Mouse (Mus musculus) cerebellum, adult 2 months (tissue): Measurements from ENCODE around the gene 1700006A11Rik.
"Not testable (repeated sequence)": the region's sequence is repeated elsewhere in the genome, so short reads cannot be mapped to it uniquely, and the experiment has no call there.

ENCODE experiments used
- CTCF ChIP-seq: fragments of 200-500 bp; IDR thresholded peaks from 2 replicates; pipeline ENCODE4 v1.5.1; 2011; ENCODE audit warnings: low read depth, mild to moderate bottlenecking, control low read depth, low read length, moderate library complexity, borderline replicate concordance; ENCODE audit not compliant: insufficient read depth
- POLR2A ChIP-seq: fragments of 200-500 bp; IDR thresholded peaks from 2 replicates; pipeline ENCODE4 v1.6.1; 2011; ENCODE audit warnings: low read length, control low read depth, borderline replicate concordance; ENCODE audit not compliant: insufficient read depth

GRCm38 (mm10) chr3:124385377-124385776, 40.5 kb downstream of the 1700006A11Rik start:
- not testable (repeated sequence) for TF ChIP-seq CTCF, POLR2A
